Mouse (Mus musculus): ENCODE results near the gene Tspan4. TPM values are rescaled to one million over a fixed set of nuclear protein-coding genes. Genes with fewer than 3 reads are reported as not detected.

The Tspan4 gene
- polyA plus RNA-seq, 1 experiment from 2014 or later, result 38.7 TPM

DNA sequence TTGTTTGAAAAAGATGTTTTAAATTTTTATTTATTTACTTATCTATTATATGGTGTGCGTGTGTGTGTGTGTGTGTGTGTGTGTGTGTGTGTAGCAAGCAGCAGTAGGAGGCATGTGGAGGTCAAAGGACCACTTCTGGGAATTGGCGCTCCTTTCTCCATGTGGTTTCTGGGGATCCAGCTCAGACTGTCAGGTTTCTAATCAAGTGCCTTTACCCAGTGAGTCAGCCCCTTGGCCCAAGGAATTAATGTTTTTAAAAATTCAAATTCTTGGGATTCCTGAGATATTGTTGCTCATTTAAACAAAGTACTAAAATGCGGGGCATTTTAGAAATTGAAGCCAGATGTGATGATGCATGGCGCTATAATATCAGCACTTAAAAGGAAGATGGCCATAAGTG lies 66.6 kb downstream of the Tspan4 start:
- peaks cover 9% of the 10 kb centered on the region; the same call in 1 of the 2 replicates for H3K27me3 ChIP-seq (ENCODE audit: low read depth, poor library complexity, severe bottlenecking)
- WGBS, result 76% methylated on average over 4 of the region's 4 CpGs
- no peak overlapping the region for H3K4me3 ChIP-seq
- no peak overlapping the region for H3K27ac ChIP-seq (replicated peaks)
- no peak for DNase-seq (ENCODE audit: low spot score)
- no peaks in the 10 kb centered on the region for H3K9me3 ChIP-seq (replicated peaks)
- H3K36me3 ChIP-seq, result no peaks in the 10 kb centered on the region
- H3K4me1 ChIP-seq, result peaks cover 23% of the 10 kb centered on the region

- WGBS, result 94% methylated on average over 2 of the region's 2 CpGs
- no peak for DNase-seq (ENCODE audit: low spot score)
- Histone ChIP-seq H3K27ac (replicated peaks) (no peak overlapping the region), H3K4me1 (peaks cover 23% of the 10 kb centered on the region), H3K27me3 (ENCODE audit: low read depth, poor library complexity, severe bottlenecking) (peaks cover 9% of the 10 kb centered on the region; the same call in 1 of the 2 replicates), H3K4me3 (no peak overlapping the region), H3K9me3 (replicated peaks) (no peaks in the 10 kb centered on the region), H3K36me3 (no peaks in the 10 kb centered on the region)
Measured at GRCm38 (mm10) chr7:141542588-141542987, 67.5 kb downstream of the Tspan4 start.

Other genes with a start within 250 kb of the Tspan4 start
- gene Phrf1, start 246.5 kb upstream of the Tspan4 start, polyA plus RNA-seq (2016; fragmentation: Nextera tagmentation; extraction: Ambion mirVana), result 114 and 125 TPM in 2 replicates
- gene Irf7, start 208.8 kb upstream of the Tspan4 start, polyA plus RNA-seq (2016; fragmentation: Nextera tagmentation; extraction: Ambion mirVana), result 0.58 and 1.4 TPM in 2 replicates
- gene Cdhr5, start 198.5 kb upstream of the Tspan4 start, polyA plus RNA-seq (2016; fragmentation: Nextera tagmentation; extraction: Ambion mirVana), result not detected in 2 replicates
- 0.79 and 2.4 TPM in 2 replicates for gene Sct, start 196.1 kb upstream of the Tspan4 start, polyA plus RNA-seq (2016; fragmentation: Nextera tagmentation; extraction: Ambion mirVana)
- 0.32 and 0.62 TPM in 2 replicates for gene Drd4, start 183.2 kb upstream of the Tspan4 start, polyA plus RNA-seq (2016; fragmentation: Nextera tagmentation; extraction: Ambion mirVana)
- gene Deaf1, start 147.6 kb upstream of the Tspan4 start, polyA plus RNA-seq (2016; fragmentation: Nextera tagmentation; extraction: Ambion mirVana), result 57.4 and 67.2 TPM in 2 replicates
- 52.2 and 58.1 TPM in 2 replicates for gene Tmem80, start 147.5 kb upstream of the Tspan4 start, polyA plus RNA-seq (2016; fragmentation: Nextera tagmentation; extraction: Ambion mirVana)
- gene Eps8l2, start 136.4 kb upstream of the Tspan4 start, polyA plus RNA-seq (2016; fragmentation: Nextera tagmentation; extraction: Ambion mirVana), result 3.4 and 3.8 TPM in 2 replicates
- 339 and 342 TPM in 2 replicates for gene Taldo1, start 83.0 kb upstream of the Tspan4 start, polyA plus RNA-seq (2016; fragmentation: Nextera tagmentation; extraction: Ambion mirVana)
- 45.1 and 47.0 TPM in 2 replicates for gene Gatd1, start 61.1 kb upstream of the Tspan4 start, polyA plus RNA-seq (2016; fragmentation: Nextera tagmentation; extraction: Ambion mirVana)
- 8.9 and 15.1 TPM in 2 replicates for gene Cend1, start 45.7 kb upstream of the Tspan4 start, polyA plus RNA-seq (2016; fragmentation: Nextera tagmentation; extraction: Ambion mirVana)
- 43.7 and 48.4 TPM in 2 replicates for gene Slc25a22, start 37.3 kb upstream of the Tspan4 start, polyA plus RNA-seq (2016; fragmentation: Nextera tagmentation; extraction: Ambion mirVana)
- gene Pidd1, start 31.2 kb upstream of the Tspan4 start, polyA plus RNA-seq (2016; fragmentation: Nextera tagmentation; extraction: Ambion mirVana), result 18.8 and 20.9 TPM in 2 replicates
- 905 and 1,135 TPM in 2 replicates for gene Rplp2, start 27.9 kb upstream of the Tspan4 start, polyA plus RNA-seq (2016; fragmentation: Nextera tagmentation; extraction: Ambion mirVana)
- gene Pnpla2, start 20.0 kb upstream of the Tspan4 start, polyA plus RNA-seq (2016; fragmentation: Nextera tagmentation; extraction: Ambion mirVana), result 15.2 and 17.5 TPM in 2 replicates
- gene Cracr2b, start 14.1 kb upstream of the Tspan4 start, polyA plus RNA-seq (2016; fragmentation: Nextera tagmentation; extraction: Ambion mirVana), result 4.1 and 6.9 TPM in 2 replicates
- 17.3 and 17.6 TPM in 2 replicates for gene Cd151, start 7.8 kb upstream of the Tspan4 start, polyA plus RNA-seq (2016; fragmentation: Nextera tagmentation; extraction: Ambion mirVana)
- 82.1 and 85.0 TPM in 2 replicates for gene Polr2l, start 108 bp upstream of the Tspan4 start, polyA plus RNA-seq (2016; fragmentation: Nextera tagmentation; extraction: Ambion mirVana)
- gene Chid1, start 64.6 kb downstream of the Tspan4 start, polyA plus RNA-seq (2016; fragmentation: Nextera tagmentation; extraction: Ambion mirVana), result 25.0 and 29.4 TPM in 2 replicates
- 104 and 112 TPM in 2 replicates for gene Ap2a2, start 86.9 kb downstream of the Tspan4 start, polyA plus RNA-seq (2016; fragmentation: Nextera tagmentation; extraction: Ambion mirVana)
- 0.14 and 0.20 TPM in 2 replicates for gene Muc6, start 180.1 kb downstream of the Tspan4 start, polyA plus RNA-seq (2016; fragmentation: Nextera tagmentation; extraction: Ambion mirVana)
- gene Muc2, start 215.1 kb downstream of the Tspan4 start, polyA plus RNA-seq (2016; fragmentation: Nextera tagmentation; extraction: Ambion mirVana), result 0.21 TPM in 2 replicates